Comparison of ENCODE assay signal across 26 mouse cellular contexts in the genomic region with DNA sequence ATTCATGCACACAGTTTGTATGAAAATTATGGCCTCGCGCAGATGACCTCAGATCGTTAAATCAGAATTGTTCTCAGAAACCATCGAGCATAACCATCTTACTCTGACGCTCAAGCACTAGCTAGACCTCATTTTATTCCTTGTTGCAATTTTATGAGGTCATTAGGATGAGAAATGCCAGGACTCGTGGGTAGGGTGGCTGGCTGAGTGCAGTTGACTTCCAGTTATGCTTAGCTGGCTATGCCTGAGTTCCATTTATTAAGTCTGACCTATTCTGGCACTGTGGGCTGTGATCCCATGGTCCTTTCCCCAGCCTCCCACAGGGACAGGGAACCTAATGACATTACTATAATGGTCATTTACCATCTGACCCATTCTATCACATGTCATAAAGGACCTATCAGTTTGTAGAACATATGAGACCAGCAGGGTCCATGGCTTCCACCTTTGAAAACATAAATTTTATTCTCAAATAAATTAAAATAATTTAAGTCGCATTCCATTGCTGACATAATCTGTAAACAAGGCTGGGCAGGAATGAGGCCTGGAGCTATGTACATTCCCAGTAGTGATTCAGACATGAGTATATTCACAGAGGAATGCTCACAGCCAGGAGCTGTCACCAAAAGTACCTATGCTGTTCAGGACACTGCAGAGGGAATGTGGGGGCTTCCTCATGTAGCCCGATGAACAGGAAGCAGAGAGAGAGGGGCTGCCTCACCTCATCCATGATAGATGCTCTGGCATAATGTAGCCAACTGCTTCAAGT.
DNase-seq lines count a peak whose midpoint lies in the region; ATAC-seq and TF ChIP-seq lines count a peak whose summit lies in the region.
"Had no signal": no experiment of that assay in that cellular context is flagged by ENCODE, and none has a peak within 500 bp of the region (broad histone marks: within the 10 kb centered on the region; RNA-seq: fewer than 3 reads in every experiment).

No protein-coding gene starts in this region.

- H3K4me1 ChIP-seq in kidney, embryonic 16.5 days (ENCODE audit: insufficient read depth, low read length) = no peaks in the 10 kb centered on the region
- no peaks in the 10 kb centered on the region for H3K4me1 ChIP-seq in kidney, postnatal 0 days (replicated peaks; ENCODE audit: insufficient read depth, low read length)
- peaks cover 17% of the 10 kb centered on the region for H3K4me1 ChIP-seq in limb, embryonic 13.5 days
- peaks cover 16% of the 10 kb centered on the region for H3K4me1 ChIP-seq in forebrain, embryonic 10.5 days
- H3K4me1 ChIP-seq: liver, embryonic 15.5 days; lung, embryonic 15.5 days had no signal

- H3K27me3 ChIP-seq in kidney, embryonic 16.5 days (ENCODE audit: insufficient read depth, low read length) = no peaks in the 10 kb centered on the region
- no peaks in the 10 kb centered on the region for H3K27me3 ChIP-seq in kidney, postnatal 0 days (ENCODE audit: insufficient read depth, low read length)
- H3K27me3 ChIP-seq in limb, embryonic 13.5 days = no peaks in the 10 kb centered on the region
- 0 out of 2 replicates have a peak, but pooled peaks cover 2% of the 10 kb centered on the region for H3K27me3 ChIP-seq in forebrain, embryonic 10.5 days (ENCODE audit: poor library complexity, severe bottlenecking)
- H3K27me3 ChIP-seq: hindbrain, embryonic 12.5 days; limb, embryonic 15.5 days; liver, embryonic 15.5 days; lung, embryonic 15.5 days; midbrain, embryonic 15.5 days had no signal

- no peak overlapping the region for H3K27ac ChIP-seq in kidney, embryonic 16.5 days (ENCODE audit: low read length)
- H3K27ac ChIP-seq in kidney, postnatal 0 days = no peak overlapping the region
- H3K27ac ChIP-seq in limb, embryonic 13.5 days = no peak overlapping the region
- H3K27ac ChIP-seq in forebrain, embryonic 10.5 days = no peak overlapping the region
- H3K27ac ChIP-seq: hindbrain, embryonic 12.5 days; limb, embryonic 15.5 days; liver, embryonic 15.5 days; lung, embryonic 15.5 days; midbrain, embryonic 15.5 days; neural tube, embryonic 13.5 days had no signal

- no peak overlapping the region for H3K4me2 ChIP-seq in kidney, embryonic 16.5 days (replicated peaks; ENCODE audit: low read depth, low read length)
- H3K4me2 ChIP-seq in kidney, postnatal 0 days (ENCODE audit: low read length) = no peak overlapping the region
- peak overlapping the region; percentile 19; the same call in 1 of the 2 replicates for H3K4me2 ChIP-seq in limb, embryonic 13.5 days (replicated peaks)
- H3K4me2 ChIP-seq: hindbrain, embryonic 12.5 days; limb, embryonic 15.5 days; liver, embryonic 15.5 days; lung, embryonic 15.5 days; midbrain, embryonic 15.5 days; neural tube, embryonic 13.5 days had no signal

- no peaks in the 10 kb centered on the region for H3K36me3 ChIP-seq in kidney, embryonic 16.5 days (ENCODE audit: insufficient read depth, low read length)
- no peaks in the 10 kb centered on the region for H3K36me3 ChIP-seq in kidney, postnatal 0 days (ENCODE audit: insufficient read depth, low read length)
- H3K36me3 ChIP-seq in limb, embryonic 13.5 days = no peaks in the 10 kb centered on the region
- no peaks in the 10 kb centered on the region for H3K36me3 ChIP-seq in forebrain, embryonic 10.5 days (replicated peaks)
- H3K36me3 ChIP-seq: hindbrain, embryonic 12.5 days; limb, embryonic 15.5 days; liver, embryonic 15.5 days; lung, embryonic 15.5 days; midbrain, embryonic 15.5 days; neural tube, embryonic 13.5 days had no signal

- ATAC-seq in kidney, embryonic 16.5 days (ENCODE audit: low FRiP score, low TSS enrichment) = no peak
- no peak; the same call in 1 of the 2 replicates for ATAC-seq in kidney, postnatal 0 days (replicated peaks; ENCODE audit: low FRiP score, low read depth)
- ATAC-seq in limb, embryonic 13.5 days (ENCODE audit: low FRiP score, low read depth) = no peak
- ATAC-seq: forebrain, embryonic 16.5 days; midbrain, embryonic 15.5 days had no signal

- no peak for TF ChIP-seq CTCF in kidney, postnatal 0 days (IDR thresholded peaks at IDR 0.05; ENCODE audit: low read depth)

- no peak overlapping the region for H3K9ac ChIP-seq in kidney, embryonic 16.5 days (replicated peaks; ENCODE audit: low read length)
- H3K9ac ChIP-seq in kidney, postnatal 0 days (ENCODE audit: low read depth, low read length) = no peak overlapping the region
- no peak overlapping the region for H3K9ac ChIP-seq in limb, embryonic 13.5 days
- H3K9ac ChIP-seq: hindbrain, embryonic 12.5 days; limb, embryonic 15.5 days; liver, embryonic 15.5 days; lung, embryonic 15.5 days; midbrain, embryonic 15.5 days; neural tube, embryonic 13.5 days had no signal

- peak; percentile 12 for DNase-seq in kidney, adult 18-20 months
- peak; percentile 54 for DNase-seq in NIH3T3 (ENCODE audit: low read depth)
- DNase-seq in kidney, postnatal 0 days (ENCODE audit: low spot score) = peak; percentile 40
- DNase-seq in heart, adult 8-10 months (ENCODE audit: low spot score) = no peak
- no peak for DNase-seq in forebrain, embryonic 10.5 days (ENCODE audit: extremely low spot score, low spot score)
- DNase-seq in lung, postnatal 25 days (ENCODE audit: low spot score) = no peak
- DNase-seq: B cell, adult 2 months; cerebellum, adult 8-10 months; cerebellum, postnatal 36 days; gastrocnemius, postnatal 25 days; heart, adult 18-20 months; lung, postnatal 4 days; retina, postnatal 1 day; right cerebral cortex, postnatal 25 days; spleen, adult 18-20 months; thymus, postnatal 14 days had no signal

- H3K9me3 ChIP-seq in kidney, embryonic 16.5 days (ENCODE audit: low read length) = peaks cover 7% of the 10 kb centered on the region; the same call in 1 of the 2 replicates
- no peaks in the 10 kb centered on the region for H3K9me3 ChIP-seq in kidney, postnatal 0 days (replicated peaks; ENCODE audit: low read length)
- peaks cover 5% of the 10 kb centered on the region; the same call in 1 of the 2 replicates for H3K9me3 ChIP-seq in limb, embryonic 13.5 days
- no peaks in the 10 kb centered on the region for H3K9me3 ChIP-seq in forebrain, embryonic 10.5 days
- H3K9me3 ChIP-seq: limb, embryonic 15.5 days; liver, embryonic 15.5 days; lung, embryonic 15.5 days; midbrain, embryonic 15.5 days had no signal

- no peak overlapping the region for H3K4me3 ChIP-seq in kidney, embryonic 16.5 days (ENCODE audit: low read length)
- no peak overlapping the region for H3K4me3 ChIP-seq in kidney, postnatal 0 days (replicated peaks; ENCODE audit: low read depth, low read length)
- H3K4me3 ChIP-seq in limb, embryonic 13.5 days = no peak overlapping the region
- no peak overlapping the region for H3K4me3 ChIP-seq in forebrain, embryonic 10.5 days
- H3K4me3 ChIP-seq: hindbrain, embryonic 12.5 days; limb, embryonic 15.5 days; liver, embryonic 15.5 days; lung, embryonic 15.5 days; midbrain, embryonic 15.5 days; myocyte; neural tube, embryonic 13.5 days had no signal

- WGBS in kidney, embryonic 16.5 days = 54% methylated on average over 8 of the region's 8 CpGs
- WGBS in kidney, postnatal 0 days = 57% methylated on average over 8 of the region's 8 CpGs
- 37% methylated on average over 8 of the region's 8 CpGs for WGBS in limb, embryonic 13.5 days
- WGBS in forebrain, embryonic 10.5 days = 88% methylated on average over 8 of the region's 8 CpGs

Comparison
In these comparisons a context has a peak if more than half of its experiments do, and no peak if none do; other contexts are left out.
1. DNase-seq: peak in kidney, adult 18-20 months (single experiment), NIH3T3 (single experiment) and kidney, postnatal 0 days (single experiment); none in heart, adult 8-10 months (single experiment), forebrain, embryonic 10.5 days (single experiment) and lung, postnatal 25 days (single experiment).